In the genomic region with DNA sequence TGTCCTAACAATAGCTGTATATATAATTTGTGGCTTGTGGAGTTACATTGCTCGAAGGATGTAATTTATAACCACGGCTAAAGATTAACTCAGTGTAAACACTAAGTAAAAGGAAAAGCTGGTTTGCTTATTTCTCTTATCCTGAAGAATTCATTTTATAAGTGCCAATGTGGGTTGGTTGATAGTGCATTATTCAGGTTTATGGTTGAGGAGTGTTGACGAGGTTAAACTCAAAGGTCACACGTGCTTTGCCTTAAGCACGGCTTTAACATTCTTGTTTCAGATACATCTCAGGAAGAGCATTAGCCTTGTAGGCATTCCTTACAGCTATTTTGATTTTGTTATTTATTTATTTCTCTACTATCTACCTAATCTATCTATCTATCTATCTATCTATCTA, we compare ENCODE assay signal across 26 mouse cellular contexts. TPM values are rescaled to one million over a fixed set of nuclear protein-coding genes. Genes with fewer than 3 reads are reported as not detected.
A peak's percentile ranks its signal among the peaks of the same experiment; 100 is the strongest.
DNase-seq lines count a peak whose midpoint lies in the region; ATAC-seq and TF ChIP-seq lines count a peak whose summit lies in the region.
"Had no signal": no experiment of that assay in that cellular context is flagged by ENCODE, and none has a peak within 500 bp of the region (broad histone marks: within the 10 kb centered on the region; RNA-seq: fewer than 3 reads in every experiment).

No protein-coding gene starts in this region.

- H3K4me1 ChIP-seq in intestine, embryonic 14.5 days (replicated peaks; ENCODE audit: control insufficient read depth, insufficient read depth, low read length), result peaks cover 7% of the 10 kb centered on the region
- H3K4me1 ChIP-seq in intestine, postnatal 0 days (replicated peaks; ENCODE audit: control insufficient read depth, insufficient read depth, low read length), result 0 out of 2 replicates have a peak, but pooled peaks cover 3% of the 10 kb centered on the region
- no peaks in the 10 kb centered on the region for H3K4me1 ChIP-seq in liver, adult 2 months (ENCODE audit: control insufficient read depth, insufficient read depth, low read length)
- H3K4me1 ChIP-seq in liver, embryonic 11.5 days (replicated peaks; ENCODE audit: control insufficient read depth, insufficient read depth, low read length), result no peaks in the 10 kb centered on the region
- no peaks in the 10 kb centered on the region for H3K4me1 ChIP-seq in hindbrain, embryonic 14.5 days (replicated peaks; ENCODE audit: control insufficient read depth, insufficient read depth, low read length)
- peaks cover 2% of the 10 kb centered on the region; the same call in 1 of the 2 replicates for H3K4me1 ChIP-seq in thymus, adult 2 months (replicated peaks; ENCODE audit: control insufficient read depth, insufficient read depth, low read length)
- H3K4me1 ChIP-seq: embryonic facial prominence, embryonic 12.5 days; embryonic facial prominence, embryonic 15.5 days; forebrain, embryonic 15.5 days; heart, embryonic 12.5 days; heart, embryonic 15.5 days; hindbrain, embryonic 10.5 days; hindbrain, embryonic 13.5 days had no signal

- H3K36me3 ChIP-seq in intestine, embryonic 14.5 days (ENCODE audit: control insufficient read depth, insufficient read depth, low read length), result no peaks in the 10 kb centered on the region
- no peaks in the 10 kb centered on the region for H3K36me3 ChIP-seq in intestine, postnatal 0 days (ENCODE audit: control insufficient read depth, insufficient read depth)
- H3K36me3 ChIP-seq in liver, adult 2 months (ENCODE audit: control insufficient read depth, insufficient read depth, low read length), result no peaks in the 10 kb centered on the region
- no peaks in the 10 kb centered on the region for H3K36me3 ChIP-seq in liver, embryonic 11.5 days (ENCODE audit: control insufficient read depth, insufficient read depth, low read length)
- no peaks in the 10 kb centered on the region for H3K36me3 ChIP-seq in hindbrain, embryonic 14.5 days (replicated peaks; ENCODE audit: control insufficient read depth, insufficient read depth)
- no peaks in the 10 kb centered on the region for H3K36me3 ChIP-seq in thymus, adult 2 months (ENCODE audit: control insufficient read depth, insufficient read depth, low read length)
- H3K36me3 ChIP-seq: embryonic facial prominence, embryonic 12.5 days; embryonic facial prominence, embryonic 15.5 days; forebrain, embryonic 15.5 days; heart, embryonic 15.5 days; hindbrain, embryonic 13.5 days had no signal

- WGBS in intestine, embryonic 14.5 days, result 33% methylated on average over 5 of the region's 5 CpGs
- WGBS in intestine, postnatal 0 days, result 16% methylated on average over 5 of the region's 5 CpGs
- 41% methylated on average over 5 of the region's 5 CpGs for WGBS in liver, adult 2 months
- WGBS in liver, embryonic 11.5 days, result 77% methylated on average over 5 of the region's 5 CpGs
- WGBS in large intestine, adult 2 months, result 21% methylated on average over 5 of the region's 5 CpGs
- WGBS in hindbrain, embryonic 14.5 days, result 92% methylated on average over 5 of the region's 5 CpGs
- WGBS in thymus, adult 2 months, result 96% methylated on average over 5 of the region's 5 CpGs

- ATAC-seq in intestine, embryonic 14.5 days (replicated peaks; ENCODE audit: low FRiP score, low TSS enrichment, low read depth), result 0 out of 2 replicates have a peak, but pooled peaks have one; percentile 27
- ATAC-seq in intestine, postnatal 0 days, result no peak
- ATAC-seq in liver, embryonic 11.5 days (replicated peaks; ENCODE audit: low FRiP score), result no peak
- no peak for ATAC-seq in hindbrain, embryonic 14.5 days (ENCODE audit: low FRiP score)
- ATAC-seq: forebrain, embryonic 15.5 days; Patski had no signal

- TF ChIP-seq CTCF in intestine, postnatal 0 days (IDR thresholded peaks at IDR 0.05; ENCODE audit: low read depth), result no peak
- no peak for TF ChIP-seq CTCF in liver, adult 2 months (IDR thresholded peaks at IDR 0.05; ENCODE audit: low read depth, low read length)
- no peak for TF ChIP-seq CTCF in thymus, adult 2 months (IDR thresholded peaks at IDR 0.05; ENCODE audit: borderline replicate concordance, control insufficient read depth, extremely low read depth, insufficient read depth, low read length, poor library complexity)

- no peaks in the 10 kb centered on the region for H3K9me3 ChIP-seq in intestine, embryonic 14.5 days (ENCODE audit: control insufficient read depth, low read length)
- no peaks in the 10 kb centered on the region for H3K9me3 ChIP-seq in intestine, postnatal 0 days (ENCODE audit: control insufficient read depth)
- H3K9me3 ChIP-seq in liver, embryonic 11.5 days (ENCODE audit: control insufficient read depth, low read length), result no peaks in the 10 kb centered on the region
- H3K9me3 ChIP-seq in hindbrain, embryonic 14.5 days (ENCODE audit: control insufficient read depth, low read length), result no peaks in the 10 kb centered on the region
- H3K9me3 ChIP-seq: embryonic facial prominence, embryonic 12.5 days; embryonic facial prominence, embryonic 15.5 days; forebrain, embryonic 12.5 days; forebrain, embryonic 15.5 days; heart, embryonic 12.5 days; heart, embryonic 15.5 days; hindbrain, embryonic 10.5 days; hindbrain, embryonic 13.5 days had no signal

- H3K9ac ChIP-seq in intestine, embryonic 14.5 days (ENCODE audit: low read length), result no peak overlapping the region
- no peak overlapping the region for H3K9ac ChIP-seq in intestine, postnatal 0 days (ENCODE audit: low read depth, low read length)
- no peak overlapping the region for H3K9ac ChIP-seq in liver, adult 2 months (ENCODE audit: low read depth, low read length)
- H3K9ac ChIP-seq in liver, embryonic 11.5 days (ENCODE audit: low read depth, low read length), result no peak overlapping the region
- no peak overlapping the region for H3K9ac ChIP-seq in hindbrain, embryonic 14.5 days
- H3K9ac ChIP-seq: embryonic facial prominence, embryonic 12.5 days; embryonic facial prominence, embryonic 15.5 days; forebrain, embryonic 12.5 days; forebrain, embryonic 15.5 days; heart, embryonic 12.5 days; heart, embryonic 15.5 days; hindbrain, embryonic 13.5 days had no signal

- H3K27ac ChIP-seq in intestine, embryonic 14.5 days (ENCODE audit: low read depth), result no peak overlapping the region
- H3K27ac ChIP-seq in intestine, postnatal 0 days (ENCODE audit: low read depth, low read length), result no peak overlapping the region
- no peak overlapping the region for H3K27ac ChIP-seq in liver, adult 2 months (replicated peaks; ENCODE audit: insufficient read depth, low read depth, low read length)
- H3K27ac ChIP-seq in liver, embryonic 11.5 days (ENCODE audit: low read depth, low read length), result no peak overlapping the region
- no peak overlapping the region for H3K27ac ChIP-seq in hindbrain, embryonic 14.5 days
- H3K27ac ChIP-seq in thymus, adult 2 months (ENCODE audit: control insufficient read depth, insufficient read depth, low read length), result no peak overlapping the region
- H3K27ac ChIP-seq: embryonic facial prominence, embryonic 12.5 days; embryonic facial prominence, embryonic 15.5 days; forebrain, embryonic 12.5 days; forebrain, embryonic 15.5 days; heart, embryonic 15.5 days; hindbrain, embryonic 10.5 days; hindbrain, embryonic 13.5 days had no signal

- H3K4me2 ChIP-seq in intestine, embryonic 14.5 days (ENCODE audit: low read length), result no peak overlapping the region
- no peak overlapping the region for H3K4me2 ChIP-seq in intestine, postnatal 0 days (replicated peaks; ENCODE audit: low read depth)
- no peak overlapping the region for H3K4me2 ChIP-seq in liver, embryonic 11.5 days
- H3K4me2 ChIP-seq in hindbrain, embryonic 14.5 days (replicated peaks), result no peak overlapping the region
- H3K4me2 ChIP-seq: embryonic facial prominence, embryonic 12.5 days; embryonic facial prominence, embryonic 15.5 days; forebrain, embryonic 12.5 days; forebrain, embryonic 15.5 days; heart, embryonic 12.5 days; heart, embryonic 15.5 days; hindbrain, embryonic 13.5 days had no signal

- DNase-seq in intestine, embryonic 14.5 days (ENCODE audit: low spot score), result no peak
- peak; percentile 9 for DNase-seq in liver, adult 2 months (ENCODE audit: extremely low read depth, low read depth, low spot score)
- no peak for DNase-seq in liver, embryonic 11.5 days (ENCODE audit: low spot score)
- peak; percentile 75 for DNase-seq in NIH3T3 (ENCODE audit: low read depth)
- DNase-seq in large intestine, adult 2 months (ENCODE audit: low read depth, low spot score), result peak; percentile 43
- DNase-seq in hindbrain, embryonic 14.5 days (ENCODE audit: low spot score), result no peak
- no peak for DNase-seq in thymus, adult 2 months
- DNase-seq: adrenal gland, postnatal 10 days; adrenal gland, postnatal 36 days; cerebellum, adult 18-20 months; cerebellum, adult 9-11 months; cerebellum, postnatal 25 days; gastrocnemius, postnatal 25 days; heart, adult 18-20 months; heart, postnatal 10 days; heart, postnatal 36 days had no signal

- no peak for TF ChIP-seq POLR2A in liver, adult 2 months (IDR thresholded peaks at IDR 0.05; ENCODE audit: extremely low read depth, insufficient read depth, low read length)
- no peak for TF ChIP-seq POLR2A in thymus, adult 2 months (IDR thresholded peaks at IDR 0.05; ENCODE audit: control insufficient read depth, extremely low read depth, insufficient read depth, low read length, poor library complexity)

- no peak overlapping the region for H3K4me3 ChIP-seq in intestine, embryonic 14.5 days (ENCODE audit: low read depth, low read length)
- no peak overlapping the region for H3K4me3 ChIP-seq in intestine, postnatal 0 days (ENCODE audit: low read depth, low read length)
- H3K4me3 ChIP-seq in liver, adult 2 months (ENCODE audit: insufficient read depth, low read depth, low read length), result no peak overlapping the region
- no peak overlapping the region for H3K4me3 ChIP-seq in liver, embryonic 11.5 days (ENCODE audit: low read depth, low read length)
- no peak overlapping the region for H3K4me3 ChIP-seq in hindbrain, embryonic 14.5 days (replicated peaks; ENCODE audit: low read length)
- no peak overlapping the region for H3K4me3 ChIP-seq in thymus, adult 2 months (ENCODE audit: control insufficient read depth, insufficient read depth, low read length)
- H3K4me3 ChIP-seq: embryonic facial prominence, embryonic 12.5 days; embryonic facial prominence, embryonic 15.5 days; forebrain, embryonic 12.5 days; forebrain, embryonic 15.5 days; heart, embryonic 12.5 days; heart, embryonic 15.5 days; hindbrain, embryonic 10.5 days; hindbrain, embryonic 13.5 days had no signal

- H3K27me3 ChIP-seq in intestine, embryonic 14.5 days (replicated peaks; ENCODE audit: control insufficient read depth, insufficient read depth, low read length), result no peaks in the 10 kb centered on the region
- H3K27me3 ChIP-seq in intestine, postnatal 0 days (replicated peaks; ENCODE audit: control insufficient read depth, insufficient read depth, low read length), result no peaks in the 10 kb centered on the region
- H3K27me3 ChIP-seq in liver, adult 2 months (ENCODE audit: control insufficient read depth, insufficient read depth, low read length), result no peaks in the 10 kb centered on the region
- H3K27me3 ChIP-seq in liver, embryonic 11.5 days (replicated peaks; ENCODE audit: control insufficient read depth, insufficient read depth, low read length), result no peaks in the 10 kb centered on the region
- no peaks in the 10 kb centered on the region for H3K27me3 ChIP-seq in hindbrain, embryonic 14.5 days (ENCODE audit: control insufficient read depth, insufficient read depth, low read length)
- H3K27me3 ChIP-seq in thymus, adult 2 months (ENCODE audit: control insufficient read depth, insufficient read depth, low read length), result no peaks in the 10 kb centered on the region
- H3K27me3 ChIP-seq: embryonic facial prominence, embryonic 12.5 days; embryonic facial prominence, embryonic 15.5 days; forebrain, embryonic 12.5 days; forebrain, embryonic 15.5 days; heart, embryonic 12.5 days; heart, embryonic 15.5 days; hindbrain, embryonic 13.5 days; Patski had no signal

- no peaks in the 10 kb centered on the region for H3K79me2 ChIP-seq in liver, adult 2 months (ENCODE audit: control insufficient read depth, insufficient read depth, low read length)

RNA-seq across cellular contexts. Expression of a gene that starts 20.3 kb away (rescaled TPM):
- 10.0 and 10.3 TPM in 2 replicates for polyA plus RNA-seq in intestine, embryonic 14.5 days (2014; fragmentation: Nextera tagmentation; extraction: Ambion mirVana)
- polyA plus RNA-seq in intestine, postnatal 0 days (2015; fragmentation: Nextera tagmentation; extraction: Ambion mirVana), result 1.3 and 1.9 TPM in 2 replicates
- total RNA-seq in liver, adult 2 months (2014; rRNA removed), result 1.7 TPM in 2 replicates
- 0.55 and 0.58 TPM in 2 replicates for polyA plus RNA-seq in liver, adult 2 months (2012; rRNA removed)
- polyA plus RNA-seq in liver, embryonic 11.5 days (2014; fragmentation: Nextera tagmentation; extraction: Ambion mirVana), result 7.7 and 8.3 TPM in 2 replicates
- polyA plus RNA-seq in large intestine, adult 2 months (2012; rRNA removed), result 1.3 and 1.7 TPM in 2 replicates
- polyA plus RNA-seq in hindbrain, embryonic 14.5 days (2014; fragmentation: Nextera tagmentation; extraction: Ambion mirVana), result 1.2 and 1.5 TPM in 2 replicates
- 1.1 and 1.4 TPM in 2 replicates for polyA plus RNA-seq in thymus, adult 2 months (2012; rRNA removed)

RNA-seq across cellular contexts. Expression of a gene that starts 21.2 kb away (rescaled TPM):
- 12.5 and 17.9 TPM in 2 replicates for polyA plus RNA-seq in intestine, embryonic 14.5 days (2014; fragmentation: Nextera tagmentation; extraction: Ambion mirVana)
- 7.9 and 10.1 TPM in 2 replicates for polyA plus RNA-seq in intestine, postnatal 0 days (2015; fragmentation: Nextera tagmentation; extraction: Ambion mirVana)
- total RNA-seq in liver, adult 2 months (2014; rRNA removed), result 17.6 and 27.9 TPM in 2 replicates
- 15.4 and 20.5 TPM in 2 replicates for polyA plus RNA-seq in liver, adult 2 months (2012; rRNA removed)
- 16.2 and 18.0 TPM in 2 replicates for polyA plus RNA-seq in liver, embryonic 11.5 days (2014; fragmentation: Nextera tagmentation; extraction: Ambion mirVana)
- 12.5 and 21.0 TPM in 2 replicates for polyA plus RNA-seq in large intestine, adult 2 months (2012; rRNA removed)
- polyA plus RNA-seq in hindbrain, embryonic 14.5 days (2014; fragmentation: Nextera tagmentation; extraction: Ambion mirVana), result 9.7 and 11.7 TPM in 2 replicates
- 39.0 and 44.0 TPM in 2 replicates for polyA plus RNA-seq in thymus, adult 2 months (2012; rRNA removed)

Comparison
In these comparisons a context has a peak if more than half of its experiments do, and no peak if none do; other contexts are left out.
1. DNase-seq: peak in liver, adult 2 months (single experiment), NIH3T3 (single experiment) and large intestine, adult 2 months (single experiment); none in intestine, embryonic 14.5 days (single experiment), liver, embryonic 11.5 days (single experiment), hindbrain, embryonic 14.5 days (single experiment) and thymus, adult 2 months (single experiment).